Mouse (Mus musculus): ENCODE measurements around the gene Ubtd2. TPM values are rescaled to one million over a fixed set of nuclear protein-coding genes. Genes with fewer than 3 reads are reported as not detected.
A peak's percentile ranks its signal among the peaks of the same experiment; 100 is the strongest.

The Ubtd2 gene
- total and polyA plus RNA-seq, 2 experiments from 2014 or later: 32.4 to 61.1 TPM

DNA sequence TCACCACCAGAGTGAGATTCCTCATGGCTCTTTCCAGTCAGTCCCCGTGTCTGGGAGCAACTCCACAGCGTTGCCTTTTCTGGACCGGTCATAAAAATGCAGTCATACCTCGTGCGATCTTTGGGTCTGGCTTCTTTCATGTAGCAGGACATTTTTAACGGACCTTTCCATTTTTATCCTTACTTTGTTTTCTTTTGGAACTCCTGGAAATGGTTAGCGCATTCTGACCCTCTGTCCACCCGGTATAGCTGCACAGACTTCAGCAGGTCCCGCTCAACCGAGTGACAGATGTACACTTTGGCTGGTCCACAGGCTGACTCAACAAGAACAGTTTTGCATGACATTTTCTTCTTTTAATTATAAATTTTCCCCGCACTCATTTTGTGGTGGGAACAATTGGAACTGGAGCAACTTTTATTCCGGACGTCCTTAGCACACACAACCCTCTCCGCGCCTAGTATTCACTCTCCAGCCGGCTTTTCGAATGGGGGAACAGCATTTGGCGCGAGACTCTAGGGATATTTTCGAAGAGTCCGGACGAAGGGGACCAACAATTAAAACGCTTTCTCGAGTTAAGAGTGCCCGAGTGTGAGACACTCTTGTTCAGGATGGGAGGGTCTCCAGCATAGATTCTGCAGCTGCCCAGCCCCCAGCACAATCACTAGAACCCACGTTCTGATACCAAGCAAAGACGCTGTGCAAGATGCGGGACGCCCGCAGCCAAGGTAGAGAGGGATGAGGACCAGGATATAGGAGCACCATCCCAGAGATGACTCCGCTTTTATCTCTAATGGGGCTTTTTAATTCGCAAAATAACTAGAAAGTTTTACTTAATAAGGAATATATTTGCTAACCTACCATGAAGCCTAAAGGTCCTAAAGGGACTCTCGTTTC, 76.9 kb downstream of the Ubtd2 start, which contains the start of gene Efcab9:
Efcab9 (minus strand) TSS at position 211 of the 894 bp plus-strand sequence.
- Histone ChIP-seq H3K4me2 (ENCODE audit: low read depth, low read length, poor library complexity, severe bottlenecking) (peak within 1 kb of the TSS; percentile 97), H3K27ac (ENCODE audit: low read depth, low read length) (no peak within 1 kb of the TSS), H3K9ac (replicated peaks; ENCODE audit: low read length, poor library complexity, severe bottlenecking) (peak within 1 kb of the TSS; percentile 63), H3K36me3 (ENCODE audit: insufficient read depth, low read length) (no peaks in the 10 kb centered on the region), H3K4me1 (ENCODE audit: insufficient read depth, low read length) (0 out of 2 replicates have a peak, but pooled peaks cover 5% of the 10 kb centered on the region), H3K27me3 (ENCODE audit: insufficient read depth, low read length) (no peaks in the 10 kb centered on the region), H3K4me3 (ENCODE audit: low read depth, low read length) (peak within 1 kb of the TSS; percentile 68), H3K9me3 (ENCODE audit: low read length) (no peaks in the 10 kb centered on the region)
- no peak for TF ChIP-seq CTCF (IDR thresholded peaks at IDR 0.05)
- ATAC-seq (ENCODE audit: low FRiP score): no peak
- no peak for DNase-seq (ENCODE audit: low spot score)
- WGBS: 8% methylated on average over 33 of the region's 33 CpGs

DNA sequence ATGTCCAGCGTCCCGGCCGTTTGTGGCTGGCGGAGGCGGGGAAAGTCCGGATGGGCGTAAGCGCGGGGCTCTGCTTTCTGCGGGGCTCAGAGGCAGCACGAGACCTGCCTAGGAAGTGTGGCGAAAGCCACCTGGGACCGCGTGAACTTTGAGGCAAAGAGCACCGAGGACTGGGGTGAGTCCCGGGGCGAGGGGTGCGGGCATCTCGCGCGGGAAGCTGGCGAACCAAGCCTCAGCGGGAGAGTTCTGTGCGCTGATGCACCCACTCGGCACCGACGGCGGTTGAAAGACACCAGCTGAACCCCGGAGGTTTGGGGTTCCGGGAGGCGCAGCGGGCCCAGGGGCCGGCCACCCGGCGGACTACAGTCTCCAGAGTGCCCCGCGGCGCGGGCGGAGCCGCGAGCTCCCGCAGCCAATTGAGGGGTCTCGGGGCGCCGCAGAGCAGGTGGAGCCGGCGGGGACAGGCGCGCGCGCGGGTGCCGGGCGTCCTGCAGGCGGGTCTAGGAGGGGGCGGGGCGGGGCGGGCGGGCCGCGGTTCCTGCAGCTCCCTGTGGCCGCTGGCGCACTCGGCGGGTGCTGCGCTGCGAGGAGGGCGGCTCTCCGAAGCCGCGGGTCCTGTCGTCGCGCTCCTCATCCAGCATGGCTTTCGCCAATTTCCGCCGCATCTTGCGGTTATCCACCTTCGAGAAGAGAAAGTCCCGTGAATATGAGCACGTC, 77.8 kb downstream of the Ubtd2 start, which contains the start of gene Stk10:
Stk10 (plus strand) TSS at position 541 of the 717 bp plus-strand sequence.
- Histone ChIP-seq H3K27ac (ENCODE audit: low read depth, low read length) (no peak within 1 kb of the TSS), H3K4me1 (ENCODE audit: insufficient read depth, low read length) (0 out of 2 replicates have a peak, but pooled peaks cover 6% of the 10 kb centered on the region), H3K4me2 (ENCODE audit: low read depth, low read length, poor library complexity, severe bottlenecking) (peak within 1 kb of the TSS; percentile 97), H3K9me3 (ENCODE audit: low read length) (no peaks in the 10 kb centered on the region), H3K36me3 (ENCODE audit: insufficient read depth, low read length) (no peaks in the 10 kb centered on the region), H3K4me3 (ENCODE audit: low read depth, low read length) (peak within 1 kb of the TSS; percentile 68), H3K9ac (replicated peaks; ENCODE audit: low read length, poor library complexity, severe bottlenecking) (peak within 1 kb of the TSS; percentile 63), H3K27me3 (ENCODE audit: insufficient read depth, low read length) (no peaks in the 10 kb centered on the region)
- DNase-seq (ENCODE audit: low spot score) (peak; percentile 83), ATAC-seq (ENCODE audit: low FRiP score) (peak; percentile 91)
- TF ChIP-seq CTCF (IDR thresholded peaks at IDR 0.05): no peak
- WGBS: under 1% methylated on average over 69 of the region's 82 CpGs

DNA sequence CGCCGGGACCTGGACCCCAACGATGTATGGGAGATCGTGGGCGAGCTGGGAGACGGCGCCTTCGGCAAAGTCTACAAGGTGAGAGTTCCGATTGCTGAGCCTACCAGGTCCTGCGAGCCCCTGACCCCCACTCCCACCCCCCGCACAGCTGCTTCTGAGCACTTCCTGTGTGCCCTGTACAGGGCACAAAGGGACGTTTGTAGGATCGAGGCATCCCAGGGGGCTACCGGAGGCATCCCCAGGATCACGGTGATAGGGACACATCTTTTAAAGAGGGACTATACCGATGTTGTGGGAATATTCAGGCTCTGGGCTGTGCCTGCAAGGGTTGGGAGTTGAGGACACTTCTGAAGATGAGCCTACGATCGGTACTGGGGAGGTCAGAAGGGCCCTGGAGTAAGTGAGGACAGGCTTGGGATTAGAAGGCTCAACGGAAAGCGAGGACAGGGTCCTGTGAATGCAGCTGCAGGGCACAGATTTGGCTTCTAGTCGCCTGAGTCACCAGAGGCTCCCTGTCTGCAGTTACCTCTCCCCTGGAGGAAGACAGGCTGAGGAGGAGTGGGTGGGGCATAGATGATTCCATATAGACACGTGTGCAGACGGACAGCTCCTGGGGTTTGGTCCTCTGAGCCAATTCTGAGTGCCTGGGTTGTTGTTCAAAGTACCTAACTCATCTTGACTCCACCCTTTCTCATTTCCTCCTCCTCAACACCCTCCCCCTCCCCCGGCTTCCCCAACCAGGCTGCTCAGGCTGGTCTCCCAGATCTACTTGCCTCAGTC, 78.5 kb downstream of the Ubtd2 start:
- no peaks in the 10 kb centered on the region for H3K27me3 ChIP-seq (ENCODE audit: insufficient read depth, low read length)
- ATAC-seq (ENCODE audit: low FRiP score): peak; percentile 42; the same call in 1 of the 2 replicates
- H3K36me3 ChIP-seq (ENCODE audit: insufficient read depth, low read length): no peaks in the 10 kb centered on the region
- peak overlapping the region; percentile 63 for H3K9ac ChIP-seq (replicated peaks; ENCODE audit: low read length, poor library complexity, severe bottlenecking)
- no peaks in the 10 kb centered on the region for H3K9me3 ChIP-seq (ENCODE audit: low read length)
- peak overlapping the region; percentile 68 for H3K4me3 ChIP-seq (ENCODE audit: low read depth, low read length)
- 0 out of 2 replicates have a peak, but pooled peaks cover 6% of the 10 kb centered on the region for H3K4me1 ChIP-seq (ENCODE audit: insufficient read depth, low read length)
- no peak for TF ChIP-seq CTCF (IDR thresholded peaks at IDR 0.05)
- DNase-seq (ENCODE audit: low spot score): no peak
- WGBS: 2% methylated on average over 24 of the region's 24 CpGs
- H3K27ac ChIP-seq (ENCODE audit: low read depth, low read length): no peak overlapping the region
- H3K4me2 ChIP-seq (ENCODE audit: low read depth, low read length, poor library complexity, severe bottlenecking): peak overlapping the region; percentile 97

DNA sequence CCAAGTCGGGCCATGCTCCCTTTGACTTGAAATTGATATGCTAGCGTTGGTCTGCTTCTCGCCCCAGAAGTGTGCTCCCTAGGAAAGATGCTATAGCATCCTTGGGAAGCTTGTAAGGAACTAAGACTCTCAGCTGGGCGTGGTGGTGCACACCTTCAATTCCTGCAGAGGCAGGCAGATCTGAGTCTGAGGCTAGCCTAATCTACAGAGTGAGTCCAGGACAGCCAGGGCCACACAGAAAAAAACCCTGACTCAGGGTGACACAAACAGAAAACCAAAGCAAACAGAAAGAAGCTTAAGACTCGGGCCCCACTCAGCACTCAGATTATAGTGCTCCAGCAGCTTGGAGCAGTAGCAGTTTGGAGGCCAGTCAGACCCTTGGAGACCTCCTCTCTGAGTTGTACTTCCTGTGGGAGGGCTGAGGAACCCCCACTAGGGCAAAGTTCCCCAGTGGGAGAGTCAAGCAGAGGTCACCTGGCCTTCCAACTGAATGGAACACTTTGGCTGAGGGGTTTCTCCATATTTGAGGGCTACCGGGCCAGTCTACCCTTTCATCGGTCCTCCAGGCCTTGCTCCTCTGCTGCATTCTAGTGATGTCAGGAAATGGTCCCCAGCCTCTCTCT, 79.4 kb downstream of the Ubtd2 start:
- H3K4me3 ChIP-seq (ENCODE audit: low read depth, low read length): no peak overlapping the region
- H3K9ac ChIP-seq (replicated peaks; ENCODE audit: low read length, poor library complexity, severe bottlenecking): no peak overlapping the region
- no peaks in the 10 kb centered on the region for H3K36me3 ChIP-seq (ENCODE audit: insufficient read depth, low read length)
- WGBS: 82% methylated on average over 7 of the region's 7 CpGs
- no peak for TF ChIP-seq CTCF (IDR thresholded peaks at IDR 0.05)
- ATAC-seq (ENCODE audit: low FRiP score): no peak
- H3K27ac ChIP-seq (ENCODE audit: low read depth, low read length): no peak overlapping the region
- no peaks in the 10 kb centered on the region for H3K9me3 ChIP-seq (ENCODE audit: low read length)
- no peak for DNase-seq (ENCODE audit: low spot score)
- H3K4me1 ChIP-seq (ENCODE audit: insufficient read depth, low read length): 0 out of 2 replicates have a peak, but pooled peaks cover 6% of the 10 kb centered on the region
- no peaks in the 10 kb centered on the region for H3K27me3 ChIP-seq (ENCODE audit: insufficient read depth, low read length)
- H3K4me2 ChIP-seq (ENCODE audit: low read depth, low read length, poor library complexity, severe bottlenecking): 0 out of 2 replicates have a peak overlapping the region, but pooled peaks have one; percentile 4

DNA sequence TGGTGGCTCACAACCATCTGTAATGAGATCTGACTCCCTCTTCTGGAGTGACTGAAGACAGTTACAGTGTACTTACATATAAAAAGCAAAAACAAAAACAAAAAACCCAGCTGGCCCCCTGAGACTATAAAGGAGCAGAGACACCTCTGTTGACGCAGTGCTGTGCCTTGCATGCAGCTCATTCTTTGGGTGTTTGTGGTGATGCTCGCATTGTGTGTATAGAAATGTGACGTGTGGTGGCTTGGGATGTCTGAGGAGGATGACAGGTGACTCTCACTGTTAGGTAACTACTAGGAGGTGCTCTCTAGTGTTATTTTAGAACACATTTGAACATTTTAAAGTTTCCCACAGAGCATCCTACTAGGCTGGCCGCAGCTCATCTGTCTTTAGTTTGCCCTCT, 80.5 kb downstream of the Ubtd2 start:
- H3K9me3 ChIP-seq (ENCODE audit: low read length): no peaks in the 10 kb centered on the region
- no peaks in the 10 kb centered on the region for H3K36me3 ChIP-seq (ENCODE audit: insufficient read depth, low read length)
- H3K27me3 ChIP-seq (ENCODE audit: insufficient read depth, low read length): no peaks in the 10 kb centered on the region
- H3K4me3 ChIP-seq (ENCODE audit: low read depth, low read length): no peak overlapping the region
- H3K9ac ChIP-seq (replicated peaks; ENCODE audit: low read length, poor library complexity, severe bottlenecking): no peak overlapping the region
- H3K27ac ChIP-seq (ENCODE audit: low read depth, low read length): no peak overlapping the region
- 95% methylated on average over 4 of the region's 4 CpGs for WGBS
- no peak for DNase-seq (ENCODE audit: low spot score)
- TF ChIP-seq CTCF (IDR thresholded peaks at IDR 0.05): no peak
- H3K4me1 ChIP-seq (ENCODE audit: insufficient read depth, low read length): 0 out of 2 replicates have a peak, but pooled peaks cover 6% of the 10 kb centered on the region
- no peak for ATAC-seq (ENCODE audit: low FRiP score)
- no peak overlapping the region for H3K4me2 ChIP-seq (ENCODE audit: low read depth, low read length, poor library complexity, severe bottlenecking)
